Mouse (Mus musculus) myocyte (in vitro differentiated cells): ENCODE results near the gene Dscaml1.

ENCODE experiments used
- CEBPB ChIP-seq: IDR thresholded peaks from 2 replicates; pipeline ENCODE4 v1.6.1; 2011; ENCODE audit warnings: mild to moderate bottlenecking, moderate library complexity; ENCODE audit not compliant: poor library complexity, insufficient read depth, severe bottlenecking
- MAX ChIP-seq: IDR thresholded peaks from one replicate; pipeline ENCODE4 v1.6.1; 2011; ENCODE audit warnings: low read depth, mild to moderate bottlenecking, control low read depth
- MYOD1 ChIP-seq, 3 experiments: IDR thresholded peaks; one replicate each; pipeline ENCODE4 v1.6.1; 2011; ENCODE audit warnings: control low read depth in 2 of 3, low read depth in 2 of 3, mild to moderate bottlenecking in 2 of 3, moderate library complexity in 1 of 3; ENCODE audit not compliant: insufficient read length in 2 of 3, control insufficient read depth in 1 of 3
- MYOG ChIP-seq, 3 experiments: IDR thresholded peaks; one replicate each; pipeline ENCODE4 v1.6.1; 2011; ENCODE audit warnings: control low read depth in 2 of 3, low read depth in 2 of 3, mild to moderate bottlenecking in 2 of 3; ENCODE audit not compliant: insufficient read length in 2 of 3, control insufficient read depth in 1 of 3, insufficient read depth in 1 of 3
- POLR2A ChIP-seq: IDR thresholded peaks from one replicate; pipeline ENCODE4 v1.6.1; 2011; ENCODE audit warnings: low read depth, mild to moderate bottlenecking, control low read depth, moderate library complexity; ENCODE audit not compliant: insufficient read length
- POLR2AphosphoS2 ChIP-seq: IDR thresholded peaks from one replicate; pipeline ENCODE4 v1.6.1; 2011; ENCODE audit warnings: low read depth, control low read depth; ENCODE audit not compliant: insufficient read length
- SRF ChIP-seq: IDR thresholded peaks from one replicate; pipeline ENCODE4 v1.6.1; 2011; ENCODE audit warnings: low read depth; ENCODE audit not compliant: control insufficient read depth, insufficient read length
- TCF12 ChIP-seq: IDR thresholded peaks from one replicate; pipeline ENCODE4 v1.6.1; 2011; ENCODE audit warnings: mild to moderate bottlenecking, control low read depth; ENCODE audit not compliant: poor library complexity, insufficient read depth, severe bottlenecking
- USF1 ChIP-seq: IDR thresholded peaks from one replicate; pipeline ENCODE4 v1.6.1; 2011; ENCODE audit warnings: low read depth, mild to moderate bottlenecking, control low read depth, moderate library complexity

DNA sequence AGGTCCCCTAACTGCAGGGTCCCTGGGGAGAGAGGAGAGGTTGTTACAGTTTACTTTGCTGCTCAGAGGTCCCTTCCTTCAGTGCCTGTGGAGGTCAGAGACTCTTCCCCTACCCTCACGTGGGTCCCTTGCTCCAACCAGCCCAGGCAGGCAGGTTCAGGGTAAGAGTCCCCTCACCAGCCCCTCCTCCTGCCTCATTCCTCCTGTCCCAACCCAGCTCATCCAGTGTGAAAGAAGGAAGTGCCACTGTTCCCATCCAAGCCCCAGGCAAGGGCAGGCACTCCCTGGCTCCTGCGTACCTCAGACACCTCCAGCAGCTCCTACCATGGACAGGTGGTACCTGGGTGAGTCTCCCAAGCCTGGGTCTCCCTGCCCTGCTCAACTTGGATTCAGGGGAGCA lies 23.5 kb upstream of the Dscaml1 start:
- TF ChIP-seq POLR2A (no peak), POLR2AphosphoS2 (no peak), CEBPB (no peak), USF1 (no peak), MAX (no peak), SRF (no peak), TCF12 (no peak), MYOG (IDR thresholded peaks at IDR 0.05; ENCODE audit: control insufficient read depth in 1 of 3, insufficient read depth in 1 of 3, insufficient read length in 2 of 3, low read depth in 2 of 3) (no peak), MYOD1 (IDR thresholded peaks at IDR 0.05; ENCODE audit: control insufficient read depth in 1 of 3, insufficient read length in 2 of 3, low read depth in 2 of 3) (no peak)
